Mouse (Mus musculus): ENCODE measurements around the gene Gpr108.

Gene Gpr108

DNA sequence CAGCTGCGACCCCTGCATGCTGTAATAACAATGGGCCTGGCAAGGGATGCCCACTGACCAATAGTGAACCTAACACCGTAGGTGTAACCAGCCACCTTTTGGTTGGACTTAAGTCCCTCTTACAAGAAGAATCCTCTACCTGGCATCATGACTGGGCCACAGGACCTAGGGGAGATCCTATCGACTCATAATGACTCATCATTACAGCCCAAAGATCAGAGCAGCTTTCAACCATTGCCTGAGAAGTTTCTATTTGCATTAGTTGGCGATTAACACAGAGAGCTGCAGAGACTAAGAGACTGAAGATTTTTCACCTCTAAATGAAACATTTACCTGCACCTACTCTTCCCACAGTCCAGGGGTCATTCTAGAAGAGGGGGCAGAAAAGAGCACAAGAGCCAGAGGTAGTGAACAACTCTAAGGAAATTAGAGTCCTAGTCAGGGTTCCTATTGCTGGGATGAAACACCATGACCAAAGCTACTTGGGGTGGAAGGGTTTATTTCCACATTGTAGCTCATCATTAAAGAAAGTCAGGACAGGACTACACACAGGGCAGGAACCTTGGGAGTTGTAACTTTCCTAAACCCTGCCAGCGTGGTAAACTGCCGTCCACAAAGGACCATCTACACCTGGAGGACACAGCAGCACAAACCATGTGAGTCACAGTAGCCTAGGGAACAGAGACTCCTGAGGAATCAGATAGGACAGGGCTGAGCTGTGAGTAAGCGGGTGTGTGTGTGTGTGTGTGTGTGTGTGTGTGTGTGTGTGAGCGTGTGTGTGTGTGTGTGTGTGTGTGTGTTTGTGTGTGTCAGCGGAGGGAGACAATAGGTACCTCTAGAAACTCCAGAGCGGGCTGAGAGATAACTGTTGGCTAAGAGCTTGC lies 46.2 kb downstream of the Gpr108 start:
- DNase-seq = no peak

- DNase-seq = no peak
These were observed 50.0 kb downstream of the Gpr108 start for GRCm38 (mm10) chr17:57198252-57198651.

- DNase-seq = no peak
These were observed 52.8 kb downstream of the Gpr108 start for GRCm38 (mm10) chr17:57195326-57196010.

- no peak for DNase-seq
These were observed 53.5 kb downstream of the Gpr108 start for GRCm38 (mm10) chr17:57194771-57195170.

- DNase-seq = no peak
These were observed 54.2 kb downstream of the Gpr108 start, which contains the start of gene Tnfsf14 for GRCm38 (mm10) chr17:57194041-57194507. TSS of gene Tnfsf14 (minus strand) at chr17:57194177.

GRCm38 (mm10) chr17:57188510-57189192 lies 59.6 kb downstream of the Gpr108 start:
- no peak for DNase-seq

DNA sequence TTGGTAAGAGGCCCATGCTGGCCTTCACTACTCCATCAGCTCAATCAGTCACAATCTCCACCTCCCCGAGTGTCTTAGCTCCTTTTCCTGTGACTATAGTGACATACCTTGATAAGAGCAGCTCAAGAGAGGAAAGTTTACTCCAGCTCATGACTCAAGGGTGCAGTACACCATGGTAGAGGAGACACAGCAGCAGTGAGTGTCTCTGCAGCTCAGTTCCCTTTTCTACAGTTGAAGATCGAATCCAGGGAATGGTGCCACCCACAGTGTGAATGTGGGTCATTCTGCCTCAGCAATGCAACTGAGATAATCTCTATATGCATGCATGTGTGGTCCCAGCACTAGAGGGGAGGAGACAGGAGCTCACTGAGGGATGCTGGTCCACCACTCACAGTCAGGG lies 62.6 kb downstream of the Gpr108 start:
- DNase-seq = no peak

Data from cerebellum, adult 18-20 months (tissue).